Mouse (Mus musculus) thymus, postnatal 4 days (tissue): ENCODE results near the gene Nmnat2.

Experiments
- DNase-seq: peaks from one replicate; pipeline ENCODE4 v3.0.0; 2021

Gene Nmnat2

GRCm38 (mm10) chr1:153128780-153129179, 174.0 kb downstream of the Nmnat2 start:
- no peak for DNase-seq

DNA sequence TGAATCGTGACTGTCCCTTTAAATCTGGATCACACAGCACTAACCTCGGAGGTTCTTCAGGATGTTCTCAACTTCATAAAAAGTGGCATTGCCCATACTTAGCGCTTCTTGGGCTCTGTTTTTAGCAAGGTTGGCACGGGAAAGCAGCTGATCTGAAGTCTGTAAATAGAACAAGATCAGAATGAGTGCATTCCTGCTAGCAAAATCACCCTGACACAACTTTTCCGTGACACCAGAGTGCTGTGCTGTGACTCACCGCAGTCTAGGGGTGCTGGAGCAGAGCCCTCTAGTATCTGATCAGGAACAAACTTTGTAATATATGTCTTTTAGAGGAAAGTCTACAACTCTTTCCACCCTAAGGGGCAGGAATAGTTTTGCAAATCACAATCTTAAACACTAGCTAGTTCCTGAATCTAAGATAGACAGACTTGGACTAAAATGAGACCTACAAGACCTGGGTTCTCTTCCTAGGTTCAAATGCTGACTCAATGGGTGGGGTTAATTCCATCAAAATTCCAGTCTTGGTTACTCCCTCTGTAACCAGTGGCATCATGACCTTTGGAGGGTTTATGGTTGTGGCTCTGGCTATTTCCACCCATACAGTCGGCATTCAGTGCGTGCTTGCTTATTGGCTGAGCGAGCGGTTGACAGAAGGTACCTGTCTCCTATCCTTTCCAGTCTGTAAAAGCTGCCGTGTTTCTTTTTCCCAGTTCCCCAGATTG, 175.4 kb downstream of the Nmnat2 start:
- DNase-seq, result no peak

- no peak for DNase-seq
Observed at GRCm38 (mm10) chr1:153133865-153134781, 179.3 kb downstream of the Nmnat2 start.

- no peak for DNase-seq
Observed at GRCm38 (mm10) chr1:153136647-153137046, 181.9 kb downstream of the Nmnat2 start.

DNA sequence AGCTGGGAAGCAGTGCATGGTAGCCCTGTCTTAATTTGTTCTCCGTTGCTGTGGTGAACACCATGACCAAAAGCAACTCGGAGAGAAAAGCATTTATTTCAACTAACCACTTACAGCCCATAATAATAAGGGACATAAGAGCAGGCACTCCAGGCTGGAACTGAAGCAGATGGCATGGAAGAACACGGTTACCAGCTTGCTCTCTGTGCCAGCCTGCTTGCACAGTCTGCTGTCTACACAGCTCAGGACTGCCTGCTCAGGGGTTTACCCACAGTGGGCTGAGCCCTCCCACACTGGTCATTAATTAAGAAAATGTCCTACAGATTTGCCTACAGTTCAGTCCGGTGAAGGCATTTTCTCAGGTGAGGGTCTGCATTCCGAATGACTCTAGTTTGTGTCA, 183.7 kb downstream of the Nmnat2 start:
- DNase-seq, result no peak

DNA sequence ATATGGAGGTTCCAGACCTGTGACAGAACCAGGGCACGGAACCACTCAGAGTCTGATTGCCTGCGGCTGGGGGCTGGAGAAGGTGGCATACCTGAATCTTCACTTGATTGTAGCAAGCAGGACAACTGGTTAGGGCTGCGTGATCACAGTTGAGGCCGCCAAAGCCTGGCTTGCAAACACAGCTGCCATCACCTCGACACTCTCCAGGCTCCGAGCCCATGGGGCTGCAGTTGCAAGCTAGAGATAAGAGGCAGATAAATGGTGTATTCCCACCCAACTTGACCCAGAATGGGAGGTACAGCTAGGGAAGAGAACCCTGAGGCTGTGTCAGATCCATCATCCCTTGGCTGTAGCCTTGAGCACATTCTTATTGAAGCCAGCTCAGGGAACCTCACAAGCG, 184.8 kb downstream of the Nmnat2 start:
- peak; percentile 20 for DNase-seq

DNA sequence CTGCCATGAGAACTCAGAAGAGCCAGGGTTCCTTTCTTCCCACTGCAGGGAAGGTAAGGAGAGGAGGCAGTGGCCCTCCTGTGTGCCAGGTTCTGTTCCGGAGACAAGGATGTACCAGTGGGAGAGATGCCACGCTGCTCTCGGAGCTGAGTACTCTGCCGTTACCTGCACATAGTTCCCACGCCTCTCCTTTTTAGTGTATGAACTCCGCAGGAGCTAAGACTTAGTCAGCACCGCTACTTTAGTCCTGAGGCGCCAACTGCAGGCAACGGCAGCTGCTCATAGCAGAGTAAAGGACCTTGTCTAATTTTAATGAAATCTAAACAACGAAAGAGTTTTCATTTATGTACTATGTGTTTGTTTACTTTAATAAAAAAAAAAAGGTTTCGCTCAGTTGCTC, 185.5 kb downstream of the Nmnat2 start:
- peak; percentile 31 for DNase-seq

DNA sequence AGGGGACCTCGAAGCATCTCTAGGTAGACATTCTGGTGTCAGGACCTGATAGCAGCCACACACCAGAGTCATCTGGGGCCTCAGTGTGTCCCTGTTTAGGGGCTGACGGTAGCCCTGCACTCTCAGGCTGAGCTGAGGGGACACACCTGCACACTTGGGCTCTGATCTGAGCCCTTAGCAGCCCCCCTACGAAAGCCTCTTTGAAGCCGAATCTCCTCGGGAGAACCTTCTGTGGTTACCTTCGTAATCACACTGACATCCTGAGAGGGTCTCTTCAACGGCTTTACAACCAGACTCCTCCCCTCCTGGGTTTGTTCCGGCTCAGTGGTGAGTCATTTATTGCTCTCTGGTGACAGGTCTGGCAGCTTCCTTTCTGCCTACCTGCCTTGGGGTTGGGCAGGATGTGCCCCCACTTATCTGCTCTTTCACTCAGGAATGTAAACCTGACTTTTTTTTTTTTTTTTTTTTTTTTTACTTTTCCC, 186.0 kb downstream of the Nmnat2 start:
- DNase-seq, result peak; percentile 64

- DNase-seq, result no peak
Observed at GRCm38 (mm10) chr1:153144021-153144420, 189.2 kb downstream of the Nmnat2 start.

DNA sequence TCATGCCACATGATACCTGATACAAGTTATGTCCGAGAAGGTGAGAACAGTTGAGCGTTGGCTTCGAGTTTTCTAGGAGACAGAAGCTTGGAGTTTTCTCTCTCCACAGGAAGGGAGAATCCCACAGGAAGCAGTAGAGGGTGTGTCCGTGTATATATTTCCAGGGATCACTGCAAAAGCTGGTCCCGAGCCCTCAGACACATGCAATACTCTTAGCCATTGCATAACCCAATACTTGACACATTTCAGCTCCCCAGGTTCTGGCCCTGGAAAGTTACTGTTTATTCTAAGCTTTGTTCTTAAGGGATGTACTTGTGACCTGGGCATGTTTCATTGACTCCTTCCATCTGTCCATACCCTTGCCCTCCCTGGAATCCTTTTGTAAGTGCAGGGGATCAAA, 191.0 kb downstream of the Nmnat2 start:
- no peak for DNase-seq

DNA sequence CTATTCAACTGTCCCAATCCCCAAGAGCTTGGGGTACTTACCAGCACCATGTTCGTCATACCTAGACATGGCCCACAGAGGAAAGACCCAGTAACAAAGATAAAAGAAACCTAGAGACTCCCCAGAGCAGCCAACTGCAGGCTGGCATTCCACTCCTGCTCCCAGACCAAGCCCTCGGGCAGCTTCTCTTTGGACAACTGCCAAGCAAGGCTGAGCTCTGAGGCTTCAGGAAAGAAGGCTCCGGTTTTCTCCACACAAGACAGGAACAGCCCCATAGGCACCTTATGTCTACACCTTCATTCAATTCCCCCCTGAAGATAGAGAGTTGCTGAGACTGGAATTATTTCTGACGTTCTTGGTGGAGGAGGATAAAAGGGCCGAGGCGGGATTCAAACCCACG, 197.8 kb downstream of the Nmnat2 start:
- no peak for DNase-seq

- DNase-seq, result peak; percentile 53
Observed at GRCm38 (mm10) chr1:153153619-153154137, 198.9 kb downstream of the Nmnat2 start.

GRCm38 (mm10) chr1:153155364-153155763, 200.6 kb downstream of the Nmnat2 start:
- DNase-seq, result no peak

DNA sequence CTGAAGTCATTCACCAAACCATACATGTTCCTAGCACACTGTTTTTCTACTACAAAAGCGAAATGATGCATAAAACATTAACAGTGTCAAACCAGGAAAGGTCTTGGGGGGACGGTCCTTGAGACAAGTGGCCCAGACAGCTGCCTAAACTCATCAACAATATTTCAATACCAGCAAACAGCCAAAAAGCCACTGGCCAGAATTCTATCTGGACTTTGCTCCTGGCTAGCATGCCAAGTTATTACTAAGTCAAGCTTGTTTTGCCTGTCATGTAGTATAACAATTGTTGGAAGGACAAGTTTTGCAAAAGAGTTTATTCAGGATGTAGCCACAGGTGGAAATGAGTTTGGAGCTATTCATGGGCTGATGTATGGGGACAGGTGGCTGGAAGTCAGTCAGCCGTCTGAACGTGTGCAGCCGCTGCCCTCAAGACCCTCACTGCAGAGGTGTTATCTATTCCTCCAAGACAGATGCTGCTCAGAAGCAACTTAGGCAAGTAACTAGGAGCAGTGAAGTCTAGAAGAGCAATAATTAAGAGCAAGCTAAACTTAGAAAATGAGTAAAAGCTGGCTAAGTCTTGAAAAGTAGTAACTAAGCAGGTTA, 202.3 kb downstream of the Nmnat2 start:
- no peak for DNase-seq

- no peak for DNase-seq
Observed at GRCm38 (mm10) chr1:153159137-153159536, 204.3 kb downstream of the Nmnat2 start.

- no peak for DNase-seq
Observed at GRCm38 (mm10) chr1:153163831-153164230, 209.0 kb downstream of the Nmnat2 start.

DNA sequence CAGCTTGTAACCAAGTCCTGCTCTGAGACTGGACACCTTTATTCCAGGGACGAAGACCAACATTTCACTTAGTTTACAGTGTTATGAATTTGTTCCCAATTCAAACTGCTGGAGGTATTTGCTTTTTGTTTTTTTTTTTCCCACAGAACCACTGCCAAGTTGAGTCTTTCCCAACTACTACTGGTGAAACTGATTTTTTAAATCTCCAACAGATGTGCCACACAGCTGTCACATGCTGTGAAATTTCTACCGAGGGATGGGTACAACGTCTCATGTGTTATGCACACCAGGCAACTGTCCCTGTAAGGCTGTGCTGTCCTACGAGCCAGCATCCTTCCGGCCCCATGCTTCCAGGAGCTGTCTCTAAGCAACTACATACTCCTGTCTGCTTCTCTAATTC, 213.5 kb downstream of the Nmnat2 start:
- no peak for DNase-seq
